Mouse (Mus musculus) urinary bladder, postnatal 14 days (tissue): ENCODE results near the gene Ints6l.

Source experiments
- DNase-seq: peaks from one replicate; pipeline ENCODE4 v3.0.0; 2021; ENCODE audit warnings: low spot score

The Ints6l gene

DNA sequence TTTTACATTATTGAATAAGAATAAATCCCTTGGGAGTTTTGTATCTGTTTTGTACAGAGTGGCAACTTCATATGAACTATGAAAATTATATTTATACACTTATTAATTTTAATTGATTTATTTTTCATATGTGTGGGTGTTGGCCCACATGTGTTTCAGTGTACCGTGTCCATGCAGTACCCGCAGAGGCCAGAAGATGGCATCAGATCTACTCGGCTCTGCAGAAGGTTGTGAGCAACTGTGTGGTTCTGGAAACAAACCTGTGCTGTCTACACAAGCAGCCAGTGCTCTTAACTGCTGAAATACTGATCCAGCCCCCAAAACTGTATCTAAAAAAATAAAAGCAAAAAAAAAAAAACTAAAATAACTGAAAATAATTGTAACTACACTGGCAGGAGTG, 76.6 kb downstream of the Ints6l start:
- DNase-seq = peak; percentile 54

DNA sequence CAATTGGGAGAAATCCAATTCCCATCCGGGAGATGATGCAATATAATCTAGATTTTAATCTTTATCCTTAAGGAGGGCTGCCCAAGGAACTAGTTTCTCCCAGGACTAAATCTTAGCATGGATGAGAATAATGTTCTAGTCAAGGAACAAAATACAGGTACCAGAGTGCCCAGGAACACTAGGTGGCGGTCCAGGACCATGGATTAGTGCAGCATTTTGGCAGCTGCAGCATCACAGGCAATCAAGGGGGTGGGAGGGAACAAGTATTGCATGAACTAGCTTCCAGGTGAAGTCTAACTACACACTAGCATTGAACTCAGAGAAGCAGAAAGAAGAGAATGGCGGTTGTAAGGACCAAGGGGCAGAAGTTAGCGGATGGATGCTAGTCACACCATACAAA, 82.5 kb downstream of the Ints6l start:
- peak; percentile 3 for DNase-seq

DNA sequence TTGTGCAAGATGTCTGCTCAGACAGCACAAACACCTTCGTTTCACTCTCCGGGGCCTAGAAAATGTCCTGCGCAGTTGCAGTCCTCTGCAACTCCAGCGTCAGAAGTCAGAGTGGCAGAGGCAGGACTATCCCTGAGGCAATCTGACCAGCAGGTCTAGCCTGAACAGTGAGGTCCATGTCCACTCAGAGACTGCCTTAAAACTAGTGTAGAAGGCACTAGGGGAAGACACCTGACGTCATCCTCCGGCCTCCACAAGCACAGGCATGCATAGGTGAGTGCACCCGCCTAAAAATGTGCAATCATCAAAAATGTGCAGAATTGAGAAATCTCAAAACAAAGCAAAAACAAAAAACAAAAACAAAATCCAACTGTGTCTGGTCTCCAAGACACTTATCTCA, 94.8 kb downstream of the Ints6l start, which contains the start of gene Gm648:
Gene Gm648, minus strand, starts transcription at position 101 of the 400 bp plus-strand sequence.
- no peak for DNase-seq

DNA sequence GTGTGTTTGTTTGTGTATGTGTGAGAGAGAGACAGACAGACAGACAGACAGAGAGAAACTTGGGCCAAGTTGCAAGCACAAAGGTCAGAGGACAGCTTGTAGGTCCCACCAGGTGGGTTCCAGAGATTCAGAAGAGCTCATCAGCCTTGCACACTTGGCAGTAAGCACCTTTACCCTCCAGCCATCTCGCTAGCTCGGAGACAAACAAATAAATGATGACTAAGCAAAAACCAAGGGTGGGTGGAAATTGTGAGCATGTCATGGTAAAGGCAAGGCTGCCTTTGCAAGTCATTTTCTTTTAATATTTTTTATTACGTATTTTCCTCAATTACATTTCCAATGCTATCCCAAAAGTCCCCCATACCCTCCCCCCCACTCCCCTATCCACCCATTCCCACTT, 98.9 kb downstream of the Ints6l start:
- no peak for DNase-seq
